Mouse (Mus musculus) ES-Bruce4 (cell line): ENCODE measurements at regions not wholly inside any gene's neighbourhood (a gene's known extent, or its start where the extent isn't known, plus 50 kb on each side); places are given as distances from the start of the nearest gene placed in this dataset.

Experiments used
- CTCF ChIP-seq: IDR thresholded peaks from one replicate; pipeline ENCODE4 v1.8.1; 2011; ENCODE audit warnings: low read depth, low read length
- POLR2A ChIP-seq: IDR thresholded peaks from one replicate; pipeline ENCODE4 v1.8.1; 2011; ENCODE audit warnings: low read length; ENCODE audit not compliant: insufficient read depth

DNA sequence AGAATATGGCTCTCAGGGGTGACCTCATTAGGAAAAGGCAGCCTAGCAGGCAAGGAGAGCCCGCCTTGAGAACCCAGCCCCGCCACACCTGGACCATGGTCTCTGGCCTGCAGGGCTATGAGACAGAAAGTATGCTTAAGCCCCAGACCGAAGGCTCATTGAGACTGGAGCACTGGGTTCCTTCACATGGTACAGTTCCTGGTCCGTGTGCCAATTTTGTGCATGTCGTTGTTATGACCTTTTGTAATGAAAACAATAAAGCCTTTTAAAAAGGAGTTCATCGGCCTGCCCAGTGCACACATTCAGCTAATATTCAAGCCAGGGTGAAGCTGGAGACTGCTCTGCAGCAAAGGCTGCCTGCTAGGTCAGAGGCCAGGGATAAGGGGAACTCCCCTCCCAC is 64.2 kb downstream of the Psmg1 start:
- no peak for TF ChIP-seq CTCF
- no peak for TF ChIP-seq POLR2A
